Mouse (Mus musculus) embryonic fibroblast, embryonic 13.5 days (primary cell): ENCODE results near the gene Larp4b.

ENCODE experiments used
- CTCF ChIP-seq: IDR thresholded peaks from 2 replicates; pipeline ENCODE4 v1.5.1; 2011; ENCODE audit warnings: mild to moderate bottlenecking, control low read depth, low read length, moderate library complexity, borderline replicate concordance; ENCODE audit not compliant: insufficient read depth
- POLR2A ChIP-seq: IDR thresholded peaks from 2 replicates; pipeline ENCODE4 v1.6.1; 2011; ENCODE audit warnings: low read depth, mild to moderate bottlenecking, control low read depth, low read length, moderate library complexity

DNA sequence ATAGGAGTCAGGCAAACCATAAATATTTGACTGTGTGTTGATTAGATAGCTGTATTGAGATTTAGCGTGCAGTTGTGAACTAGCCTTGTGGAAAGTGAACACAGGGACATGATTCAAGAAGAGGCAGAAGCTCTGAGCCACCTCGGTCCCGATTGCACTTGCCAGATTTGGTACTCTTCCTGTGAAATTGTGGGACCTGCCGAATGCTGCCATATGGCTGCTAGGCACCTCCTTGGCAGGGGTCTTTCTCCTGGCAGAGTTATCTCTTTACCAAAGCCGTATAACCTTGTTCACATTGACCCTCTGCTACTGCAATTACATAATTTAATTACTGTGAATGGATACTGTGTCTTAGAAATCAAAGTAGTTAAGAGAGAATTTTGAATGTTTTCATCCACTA lies 12.6 kb downstream of the Larp4b start:
- no peak for TF ChIP-seq CTCF
- no peak for TF ChIP-seq POLR2A
